16 mouse cellular contexts compared by ENCODE assay signal in genomic region chr17:88173354-88174032, GRCm38 (mm10).
DNase-seq lines count a peak whose midpoint lies in the region; ATAC-seq and TF ChIP-seq lines count a peak whose summit lies in the region.
"Had no signal": no experiment of that assay in that cellular context is flagged by ENCODE, and none has a peak within 500 bp of the region (broad histone marks: within the 10 kb centered on the region; RNA-seq: fewer than 3 reads in every experiment).

No protein-coding gene starts in this region.

- ATAC-seq in hindbrain, embryonic 14.5 days (ENCODE audit: low FRiP score), result no peak
- ATAC-seq in midbrain, postnatal 0 days (ENCODE audit: low FRiP score), result no peak
- ATAC-seq in midbrain, embryonic 15.5 days (replicated peaks), result no peak
- ATAC-seq in Patski, result no peak
- ATAC-seq in kidney, embryonic 15.5 days (replicated peaks; ENCODE audit: low FRiP score), result no peak
- ATAC-seq: forebrain, embryonic 14.5 days had no signal

- no peaks in the 10 kb centered on the region for H3K9me3 ChIP-seq in hindbrain, embryonic 14.5 days (ENCODE audit: control insufficient read depth, low read length)
- H3K9me3 ChIP-seq in hindbrain, embryonic 10.5 days, result no peaks in the 10 kb centered on the region
- H3K9me3 ChIP-seq in midbrain, postnatal 0 days (ENCODE audit: low read length), result no peaks in the 10 kb centered on the region
- H3K9me3 ChIP-seq in midbrain, embryonic 15.5 days, result no peaks in the 10 kb centered on the region
- no peaks in the 10 kb centered on the region for H3K9me3 ChIP-seq in kidney, embryonic 15.5 days (replicated peaks)
- H3K9me3 ChIP-seq: hindbrain, embryonic 15.5 days; limb, embryonic 13.5 days had no signal

- 83% methylated on average over 4 of the region's 4 CpGs for WGBS in hindbrain, embryonic 14.5 days
- WGBS in hindbrain, embryonic 10.5 days, result 80% methylated on average over 4 of the region's 4 CpGs
- WGBS in midbrain, postnatal 0 days, result 71% methylated on average over 4 of the region's 4 CpGs
- WGBS in midbrain, embryonic 15.5 days, result 76% methylated on average over 4 of the region's 4 CpGs
- WGBS in kidney, embryonic 15.5 days, result 80% methylated on average over 4 of the region's 4 CpGs

- no peak overlapping the region for H3K27ac ChIP-seq in hindbrain, embryonic 14.5 days
- no peak overlapping the region for H3K27ac ChIP-seq in hindbrain, embryonic 10.5 days
- no peak overlapping the region for H3K27ac ChIP-seq in midbrain, postnatal 0 days (ENCODE audit: low read depth, low read length)
- no peak overlapping the region for H3K27ac ChIP-seq in midbrain, embryonic 15.5 days
- no peak overlapping the region for H3K27ac ChIP-seq in kidney, embryonic 15.5 days
- H3K27ac ChIP-seq: hindbrain, embryonic 15.5 days; macrophage had no signal

- 0 out of 2 replicates have a peak, but pooled peaks have one; percentile 17 for TF ChIP-seq CTCF in midbrain, postnatal 0 days (IDR thresholded peaks at IDR 0.05)
- peak; percentile 16 for TF ChIP-seq CTCF in Patski (IDR thresholded peaks at IDR 0.05)

- H3K27me3 ChIP-seq in hindbrain, embryonic 14.5 days (ENCODE audit: control insufficient read depth, insufficient read depth, low read length), result no peaks in the 10 kb centered on the region
- no peaks in the 10 kb centered on the region for H3K27me3 ChIP-seq in hindbrain, embryonic 10.5 days (ENCODE audit: insufficient read depth, poor library complexity, severe bottlenecking)
- no peaks in the 10 kb centered on the region for H3K27me3 ChIP-seq in midbrain, postnatal 0 days (ENCODE audit: insufficient read depth, low read length)
- H3K27me3 ChIP-seq in midbrain, embryonic 15.5 days (replicated peaks), result no peaks in the 10 kb centered on the region
- H3K27me3 ChIP-seq in Patski, result no peaks in the 10 kb centered on the region
- no peaks in the 10 kb centered on the region for H3K27me3 ChIP-seq in kidney, embryonic 15.5 days
- H3K27me3 ChIP-seq: hindbrain, embryonic 15.5 days; limb, embryonic 13.5 days had no signal

- H3K4me1 ChIP-seq in hindbrain, embryonic 14.5 days (replicated peaks; ENCODE audit: control insufficient read depth, insufficient read depth, low read length), result no peaks in the 10 kb centered on the region
- no peaks in the 10 kb centered on the region for H3K4me1 ChIP-seq in hindbrain, embryonic 10.5 days (replicated peaks)
- H3K4me1 ChIP-seq in midbrain, postnatal 0 days (ENCODE audit: insufficient read depth, low read length), result no peaks in the 10 kb centered on the region
- H3K4me1 ChIP-seq in midbrain, embryonic 15.5 days, result no peaks in the 10 kb centered on the region
- H3K4me1 ChIP-seq in kidney, embryonic 15.5 days, result no peaks in the 10 kb centered on the region
- H3K4me1 ChIP-seq: hindbrain, embryonic 15.5 days; limb, embryonic 13.5 days had no signal

- H3K36me3 ChIP-seq in hindbrain, embryonic 14.5 days (replicated peaks; ENCODE audit: control insufficient read depth, insufficient read depth), result no peaks in the 10 kb centered on the region
- no peaks in the 10 kb centered on the region for H3K36me3 ChIP-seq in hindbrain, embryonic 10.5 days
- no peaks in the 10 kb centered on the region for H3K36me3 ChIP-seq in midbrain, postnatal 0 days (ENCODE audit: insufficient read depth, low read length)
- no peaks in the 10 kb centered on the region for H3K36me3 ChIP-seq in midbrain, embryonic 15.5 days (replicated peaks)
- H3K36me3 ChIP-seq in kidney, embryonic 15.5 days, result no peaks in the 10 kb centered on the region
- H3K36me3 ChIP-seq: hindbrain, embryonic 15.5 days; limb, embryonic 13.5 days had no signal

- CTCF ChIA-PET in Patski (lab: Charles Lee), result no interaction called here

- H3K4me3 ChIP-seq in hindbrain, embryonic 14.5 days (replicated peaks; ENCODE audit: low read length), result no peak overlapping the region
- no peak overlapping the region for H3K4me3 ChIP-seq in hindbrain, embryonic 10.5 days
- no peak overlapping the region for H3K4me3 ChIP-seq in midbrain, postnatal 0 days (ENCODE audit: low read depth, low read length)
- no peak overlapping the region for H3K4me3 ChIP-seq in midbrain, embryonic 15.5 days
- H3K4me3 ChIP-seq in kidney, embryonic 15.5 days (replicated peaks), result no peak overlapping the region
- H3K4me3 ChIP-seq: hindbrain, embryonic 15.5 days; limb, embryonic 13.5 days had no signal

- POLR2A ChIA-PET in Patski (lab: Charles Lee), result no interaction called here

- in situ Hi-C loops in Patski (cut with MboI; ENCODE audit: low pct_unique_long_range_greater_than_20kb), result no loop called here

- H3K9ac ChIP-seq in hindbrain, embryonic 14.5 days, result no peak overlapping the region
- H3K9ac ChIP-seq in midbrain, postnatal 0 days (replicated peaks; ENCODE audit: low read length, poor library complexity, severe bottlenecking), result no peak overlapping the region
- no peak overlapping the region for H3K9ac ChIP-seq in midbrain, embryonic 15.5 days
- no peak overlapping the region for H3K9ac ChIP-seq in kidney, embryonic 15.5 days
- H3K9ac ChIP-seq: hindbrain, embryonic 15.5 days; limb, embryonic 13.5 days had no signal

- H3K4me2 ChIP-seq in hindbrain, embryonic 14.5 days (replicated peaks), result no peak overlapping the region
- H3K4me2 ChIP-seq in midbrain, postnatal 0 days (ENCODE audit: low read depth, low read length, poor library complexity, severe bottlenecking), result no peak overlapping the region
- no peak overlapping the region for H3K4me2 ChIP-seq in midbrain, embryonic 15.5 days
- H3K4me2 ChIP-seq in kidney, embryonic 15.5 days, result no peak overlapping the region
- H3K4me2 ChIP-seq: hindbrain, embryonic 15.5 days had no signal

- peak; percentile 14 for DNase-seq in hindbrain, embryonic 14.5 days (ENCODE audit: low spot score)
- DNase-seq in hindbrain, embryonic 10.5 days (ENCODE audit: low spot score), result no peak
- DNase-seq in midbrain, postnatal 0 days (ENCODE audit: low spot score), result no peak
- DNase-seq in Patski (ENCODE audit: low read depth, low spot score), result no peak
- DNase-seq in kidney, postnatal 10 days, result no peak
- DNase-seq in left cerebral cortex, adult 11 months (ENCODE audit: low spot score), result no peak
- DNase-seq: adrenal gland, postnatal 10 days; cerebellum, adult 9-11 months; kidney, adult 18-20 months; right cerebral cortex, postnatal 14 days had no signal
